Mouse (Mus musculus) megakaryocyte, embryonic 14.5 days (primary cell): Measurements from ENCODE around the gene 2810459M11Rik.

Experiments
- FLI1 ChIP-seq: IDR thresholded peaks from 2 replicates; pipeline ENCODE4 v1.6.1; 2012; ENCODE audit warnings: low read length, inconsistent platforms, mixed read lengths
- GATA1 ChIP-seq: IDR thresholded peaks from 3 replicates; pipeline ENCODE4 v1.6.1; 2012; ENCODE audit warnings: mixed read lengths, low read length, inconsistent platforms, borderline replicate concordance

DNA sequence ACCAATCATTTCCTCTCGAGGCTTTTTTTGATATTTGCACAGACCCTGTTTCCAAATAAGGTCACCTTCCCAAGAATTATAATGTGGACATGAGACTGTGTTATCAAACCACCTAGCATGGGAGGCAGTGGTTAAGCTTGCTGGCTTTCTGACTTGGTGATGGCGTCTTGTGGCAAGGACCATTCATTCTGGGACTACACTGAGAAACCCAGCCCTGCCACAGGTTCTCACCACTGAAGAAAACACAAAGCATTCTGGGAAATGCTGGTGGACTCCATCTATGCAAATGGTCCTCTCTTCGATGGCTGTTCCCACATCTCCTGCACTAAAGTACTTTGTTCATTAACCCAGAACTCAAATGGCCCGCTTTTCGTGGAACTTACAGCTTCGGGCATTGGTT, 39.6 kb upstream of the 2810459M11Rik start:
- no peak for TF ChIP-seq GATA1
- no peak for TF ChIP-seq FLI1
